Mouse (Mus musculus): ENCODE data around the gene Gipc3. TPM values are rescaled to one million over a fixed set of nuclear protein-coding genes. Genes with fewer than 3 reads are reported as not detected.

Gene Gipc3
- total and polyA plus RNA-seq, 2 experiments = under 0.01 to 0.57 TPM

GRCm38 (mm10) chr10:81383802-81384604, 40.9 kb upstream of the Gipc3 start, which contains the start of the genes Dohh and Gm48551:
Gene Dohh, plus strand, starts transcription at chr10:81384428.
Gene Gm48551, plus strand, starts transcription at chr10:81384466.
- H3K27ac ChIP-seq (replicated peaks; ENCODE audit: insufficient read depth, low read depth, low read length) = peak within 1 kb of the TSS; percentile 70
- H3K9ac ChIP-seq (ENCODE audit: low read depth, low read length) = peak within 1 kb of the TSS; percentile 89
- H3K79me2 ChIP-seq (ENCODE audit: control insufficient read depth, insufficient read depth, low read length) = peaks cover 13% of the 10 kb centered on the region
- H3K4me1 ChIP-seq (ENCODE audit: control insufficient read depth, insufficient read depth, low read length) = peaks cover 11% of the 10 kb centered on the region
- 3% methylated on average over 52 of the region's 54 CpGs for WGBS
- H3K4me3 ChIP-seq (ENCODE audit: insufficient read depth, low read depth, low read length) = peak within 1 kb of the TSS; percentile 88
- H3K36me3 ChIP-seq (ENCODE audit: control insufficient read depth, insufficient read depth, low read length) = 0 out of 2 replicates have a peak, but pooled peaks cover 1% of the 10 kb centered on the region
- TF ChIP-seq CTCF (IDR thresholded peaks at IDR 0.05; ENCODE audit: low read depth, low read length) (no peak), POLR2A (IDR thresholded peaks at IDR 0.05; ENCODE audit: extremely low read depth, insufficient read depth, low read length) (peak; percentile 84)
- DNase-seq (ENCODE audit: extremely low read depth, low read depth, low spot score) = peak; percentile 97
- H3K27me3 ChIP-seq (ENCODE audit: control insufficient read depth, insufficient read depth, low read length) = no peaks in the 10 kb centered on the region

DNA sequence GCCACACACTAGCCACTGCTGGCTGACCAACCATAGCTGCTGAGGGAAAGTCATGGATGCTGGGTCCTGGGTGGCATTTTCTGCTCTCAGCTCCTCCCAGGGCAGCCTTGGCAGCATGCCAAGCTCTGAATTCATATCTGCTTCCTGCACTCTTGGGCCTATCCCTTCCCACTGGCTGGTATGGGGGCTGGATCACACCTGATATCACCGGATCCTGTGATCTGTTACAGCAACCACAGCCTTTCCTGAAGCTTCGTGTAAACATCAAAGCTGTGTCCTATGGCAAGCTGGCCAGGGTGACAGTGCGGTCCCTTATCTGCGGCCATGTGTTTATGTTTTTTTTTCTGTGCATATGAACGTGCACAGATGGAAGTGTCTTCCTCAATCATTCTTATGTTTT, 39.0 kb upstream of the Gipc3 start:
- WGBS = 70% methylated on average over 5 of the region's 5 CpGs
- Histone ChIP-seq H3K4me1 (ENCODE audit: control insufficient read depth, insufficient read depth, low read length) (peaks cover 16% of the 10 kb centered on the region), H3K4me3 (ENCODE audit: insufficient read depth, low read depth, low read length) (no peak overlapping the region)

DNA sequence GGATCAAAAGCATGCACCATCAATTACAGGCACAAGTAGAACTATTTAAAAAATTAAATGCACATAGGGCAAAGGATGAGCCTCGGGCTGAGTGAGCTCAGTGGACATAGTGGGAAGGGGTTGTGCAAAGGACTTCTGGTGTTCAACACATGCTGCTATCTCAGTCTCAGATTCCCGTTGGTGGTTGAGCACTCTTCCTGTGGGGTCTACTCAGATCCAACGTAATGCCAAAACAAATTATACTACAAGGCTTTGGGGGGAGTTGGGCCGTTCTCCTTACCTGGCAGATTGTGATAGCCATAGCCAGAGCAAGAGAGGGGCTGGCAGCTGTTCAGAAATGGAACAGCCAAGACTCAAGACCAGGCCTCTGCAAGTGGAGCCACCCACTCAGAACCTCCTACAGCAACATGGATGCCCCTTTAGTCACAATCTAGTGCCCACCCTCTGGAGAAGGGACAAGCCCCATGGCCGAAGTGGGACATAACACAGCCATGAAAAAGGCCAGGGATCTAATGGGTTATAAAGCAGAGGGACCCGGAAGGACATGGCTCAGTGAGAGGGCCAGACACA, 36.8 kb upstream of the Gipc3 start:
- Histone ChIP-seq H3K27me3 (ENCODE audit: control insufficient read depth, insufficient read depth, low read length) (no peaks in the 10 kb centered on the region), H3K79me2 (ENCODE audit: control insufficient read depth, insufficient read depth, low read length) (peaks cover 19% of the 10 kb centered on the region), H3K36me3 (ENCODE audit: control insufficient read depth, insufficient read depth, low read length) (no peaks in the 10 kb centered on the region), H3K9ac (ENCODE audit: low read depth, low read length) (no peak overlapping the region), H3K4me3 (ENCODE audit: insufficient read depth, low read depth, low read length) (no peak overlapping the region), H3K27ac (replicated peaks; ENCODE audit: insufficient read depth, low read depth, low read length) (no peak overlapping the region), H3K4me1 (ENCODE audit: control insufficient read depth, insufficient read depth, low read length) (peaks cover 11% of the 10 kb centered on the region)
- no peak for DNase-seq (ENCODE audit: extremely low read depth, low read depth, low spot score)
- no peak for TF ChIP-seq POLR2A (IDR thresholded peaks at IDR 0.05; ENCODE audit: extremely low read depth, insufficient read depth, low read length)
- TF ChIP-seq CTCF (IDR thresholded peaks at IDR 0.05; ENCODE audit: low read depth, low read length) = no peak
- WGBS = 89% methylated on average over 6 of the region's 6 CpGs

More for the DNA sequence above, 39.0 kb upstream of the Gipc3 start:
- Histone ChIP-seq H3K27ac (replicated peaks; ENCODE audit: insufficient read depth, low read depth, low read length) (no peak overlapping the region), H3K27me3 (ENCODE audit: control insufficient read depth, insufficient read depth, low read length) (no peaks in the 10 kb centered on the region), H3K36me3 (ENCODE audit: control insufficient read depth, insufficient read depth, low read length) (no peaks in the 10 kb centered on the region), H3K79me2 (ENCODE audit: control insufficient read depth, insufficient read depth, low read length) (peaks cover 19% of the 10 kb centered on the region), H3K9ac (ENCODE audit: low read depth, low read length) (no peak overlapping the region)
- no peak for DNase-seq (ENCODE audit: extremely low read depth, low read depth, low spot score)
- TF ChIP-seq POLR2A (IDR thresholded peaks at IDR 0.05; ENCODE audit: extremely low read depth, insufficient read depth, low read length) (no peak), CTCF (IDR thresholded peaks at IDR 0.05; ENCODE audit: low read depth, low read length) (no peak)

- Histone ChIP-seq H3K79me2 (ENCODE audit: control insufficient read depth, insufficient read depth, low read length) (peaks cover 17% of the 10 kb centered on the region; the same call in 1 of the 2 replicates), H3K4me1 (ENCODE audit: control insufficient read depth, insufficient read depth, low read length) (peaks cover 10% of the 10 kb centered on the region), H3K27me3 (ENCODE audit: control insufficient read depth, insufficient read depth, low read length) (no peaks in the 10 kb centered on the region), H3K9ac (ENCODE audit: low read depth, low read length) (no peak overlapping the region; the same call in 1 of the 2 replicates), H3K4me3 (ENCODE audit: insufficient read depth, low read depth, low read length) (peak overlapping the region; percentile 57), H3K27ac (replicated peaks; ENCODE audit: insufficient read depth, low read depth, low read length) (no peak overlapping the region), H3K36me3 (ENCODE audit: control insufficient read depth, insufficient read depth, low read length) (no peaks in the 10 kb centered on the region)
- DNase-seq (ENCODE audit: extremely low read depth, low read depth, low spot score) = no peak
- TF ChIP-seq CTCF (IDR thresholded peaks at IDR 0.05; ENCODE audit: low read depth, low read length) (no peak), POLR2A (IDR thresholded peaks at IDR 0.05; ENCODE audit: extremely low read depth, insufficient read depth, low read length) (no peak)
- WGBS = 65% methylated on average over 3 of the region's 3 CpGs
Measured at GRCm38 (mm10) chr10:81379183-81379553, 36.1 kb upstream of the Gipc3 start.

GRCm38 (mm10) chr10:81378553-81379182, 35.6 kb upstream of the Gipc3 start:
- DNase-seq (ENCODE audit: extremely low read depth, low read depth, low spot score) = peak; percentile 95
- Histone ChIP-seq H3K27me3 (ENCODE audit: control insufficient read depth, insufficient read depth, low read length) (no peaks in the 10 kb centered on the region), H3K9ac (ENCODE audit: low read depth, low read length) (peak overlapping the region; percentile 20), H3K36me3 (ENCODE audit: control insufficient read depth, insufficient read depth, low read length) (no peaks in the 10 kb centered on the region), H3K4me1 (ENCODE audit: control insufficient read depth, insufficient read depth, low read length) (peaks cover 10% of the 10 kb centered on the region), H3K4me3 (ENCODE audit: insufficient read depth, low read depth, low read length) (peak overlapping the region; percentile 57), H3K79me2 (ENCODE audit: control insufficient read depth, insufficient read depth, low read length) (peaks cover 20% of the 10 kb centered on the region; the same call in 1 of the 2 replicates), H3K27ac (replicated peaks; ENCODE audit: insufficient read depth, low read depth, low read length) (no peak overlapping the region)
- WGBS = under 1% methylated on average over 46 of the region's 46 CpGs
- TF ChIP-seq CTCF (IDR thresholded peaks at IDR 0.05; ENCODE audit: low read depth, low read length) (no peak), POLR2A (IDR thresholded peaks at IDR 0.05; ENCODE audit: extremely low read depth, insufficient read depth, low read length) (no peak)

Data from liver, adult 2 months (tissue).